Comparison of ENCODE assay signal across 13 mouse cellular contexts in the genomic region with DNA sequence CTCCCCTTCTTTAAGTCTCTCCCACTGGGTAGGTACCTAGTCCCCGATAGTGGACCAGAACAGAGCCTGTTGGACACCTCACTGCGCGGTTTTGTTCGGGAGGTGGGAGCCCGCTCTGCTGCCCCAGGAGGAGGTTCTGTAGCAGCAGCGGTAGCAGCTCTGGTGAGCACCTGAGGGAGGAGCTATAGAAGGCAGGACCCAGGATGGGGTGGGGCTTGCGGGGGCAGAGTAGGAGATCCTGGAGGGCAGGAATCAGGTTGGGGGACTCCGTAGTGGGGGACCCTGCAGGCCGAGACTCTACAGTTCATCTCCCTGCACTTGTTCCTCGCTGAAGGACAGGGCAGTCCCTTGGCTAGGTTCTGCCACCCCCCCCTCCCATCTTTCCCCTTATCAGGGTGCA. TPM values are rescaled to one million over a fixed set of nuclear protein-coding genes. Genes with fewer than 3 reads are reported as not detected.
A peak's percentile ranks its signal among the peaks of the same experiment; 100 is the strongest.
DNase-seq lines count a peak whose midpoint lies in the region; ATAC-seq lines count a peak whose summit lies in the region.
"Had no signal": no experiment of that assay in that cellular context is flagged by ENCODE, and none has a peak within 500 bp of the region (broad histone marks: within the 10 kb centered on the region; RNA-seq: fewer than 3 reads in every experiment).

No protein-coding gene starts in this region.

- H3K36me3 ChIP-seq in liver, embryonic 12.5 days: no peaks in the 10 kb centered on the region
- H3K36me3 ChIP-seq in forebrain, embryonic 13.5 days (ENCODE audit: poor library complexity, severe bottlenecking): no peaks in the 10 kb centered on the region
- H3K36me3 ChIP-seq in intestine, embryonic 14.5 days (ENCODE audit: control insufficient read depth, insufficient read depth, low read length): no peaks in the 10 kb centered on the region
- no peaks in the 10 kb centered on the region for H3K36me3 ChIP-seq in neural tube, embryonic 15.5 days

- 16% methylated on average over 10 of the region's 10 CpGs for WGBS in liver, embryonic 12.5 days (ENCODE audit: insufficient replicate concordance)
- WGBS in forebrain, embryonic 13.5 days: 11% methylated on average over 10 of the region's 10 CpGs
- WGBS in intestine, embryonic 14.5 days: 15% methylated on average over 10 of the region's 10 CpGs
- WGBS in neural tube, embryonic 15.5 days: 16% methylated on average over 10 of the region's 10 CpGs

- peaks cover 6% of the 10 kb centered on the region; the same call in 1 of the 2 replicates for H3K27me3 ChIP-seq in liver, embryonic 12.5 days (replicated peaks)
- peaks cover 8% of the 10 kb centered on the region; the same call in 1 of the 2 replicates for H3K27me3 ChIP-seq in forebrain, embryonic 13.5 days
- 0 out of 2 replicates have a peak, but pooled peaks cover 4% of the 10 kb centered on the region for H3K27me3 ChIP-seq in intestine, embryonic 14.5 days (replicated peaks; ENCODE audit: control insufficient read depth, insufficient read depth, low read length)
- H3K27me3 ChIP-seq in neural tube, embryonic 15.5 days (replicated peaks): no peaks in the 10 kb centered on the region

- no peak overlapping the region for H3K4me3 ChIP-seq in liver, embryonic 12.5 days
- no peak overlapping the region for H3K4me3 ChIP-seq in forebrain, embryonic 13.5 days
- H3K4me3 ChIP-seq in intestine, embryonic 14.5 days (ENCODE audit: low read depth, low read length): no peak overlapping the region
- H3K4me3 ChIP-seq in neural tube, embryonic 15.5 days (replicated peaks): no peak overlapping the region
- H3K4me3 ChIP-seq: gastrocnemius, adult 2 months had no signal

- H3K27ac ChIP-seq in liver, embryonic 12.5 days: no peak overlapping the region
- no peak overlapping the region for H3K27ac ChIP-seq in forebrain, embryonic 13.5 days
- no peak overlapping the region for H3K27ac ChIP-seq in intestine, embryonic 14.5 days (ENCODE audit: low read depth)
- no peak overlapping the region for H3K27ac ChIP-seq in neural tube, embryonic 15.5 days (replicated peaks)
- H3K27ac ChIP-seq: gastrocnemius, adult 2 months had no signal

- no peaks in the 10 kb centered on the region for H3K9me3 ChIP-seq in liver, embryonic 12.5 days (replicated peaks)
- H3K9me3 ChIP-seq in forebrain, embryonic 13.5 days (replicated peaks): no peaks in the 10 kb centered on the region
- H3K9me3 ChIP-seq in intestine, embryonic 14.5 days (ENCODE audit: control insufficient read depth, low read length): no peaks in the 10 kb centered on the region
- no peaks in the 10 kb centered on the region for H3K9me3 ChIP-seq in neural tube, embryonic 15.5 days (replicated peaks)

- H3K4me2 ChIP-seq in liver, embryonic 12.5 days: no peak overlapping the region
- peak overlapping the region; percentile 30; the same call in 1 of the 2 replicates for H3K4me2 ChIP-seq in forebrain, embryonic 13.5 days
- peak overlapping the region; percentile 40 for H3K4me2 ChIP-seq in intestine, embryonic 14.5 days (ENCODE audit: low read length)
- H3K4me2 ChIP-seq in neural tube, embryonic 15.5 days: peak overlapping the region; percentile 34

- no peak for DNase-seq in liver
- no peak for DNase-seq in intestine, embryonic 14.5 days (ENCODE audit: low spot score)
- DNase-seq in adrenal gland, adult 8-10 months: no peak
- DNase-seq in spleen, postnatal 36 days (ENCODE audit: low spot score in 2 of 2): no peak
- no peak for DNase-seq in thymus, adult 18-20 months
- DNase-seq: adrenal gland, postnatal 36 days; kidney, postnatal 36 days; lung, postnatal 4 days had no signal

- peak; percentile 42; the same call in 1 of the 2 replicates for ATAC-seq in liver, embryonic 12.5 days
- ATAC-seq in forebrain, embryonic 13.5 days: no peak
- peak; percentile 55; the same call in 1 of the 2 replicates for ATAC-seq in intestine, embryonic 14.5 days (replicated peaks; ENCODE audit: low FRiP score, low TSS enrichment, low read depth)
- no peak for ATAC-seq in neural tube, embryonic 15.5 days (ENCODE audit: low FRiP score)

- 0 out of 2 replicates have a peak, but pooled peaks cover 6% of the 10 kb centered on the region for H3K4me1 ChIP-seq in liver, embryonic 12.5 days
- H3K4me1 ChIP-seq in forebrain, embryonic 13.5 days: no peaks in the 10 kb centered on the region
- no peaks in the 10 kb centered on the region for H3K4me1 ChIP-seq in intestine, embryonic 14.5 days (replicated peaks; ENCODE audit: control insufficient read depth, insufficient read depth, low read length)
- H3K4me1 ChIP-seq in neural tube, embryonic 15.5 days: peaks cover 2% of the 10 kb centered on the region; the same call in 1 of the 2 replicates

- no peak overlapping the region for H3K9ac ChIP-seq in liver, embryonic 12.5 days
- no peak overlapping the region for H3K9ac ChIP-seq in forebrain, embryonic 13.5 days
- no peak overlapping the region for H3K9ac ChIP-seq in intestine, embryonic 14.5 days (ENCODE audit: low read length)
- no peak overlapping the region for H3K9ac ChIP-seq in neural tube, embryonic 15.5 days (replicated peaks)

RNA-seq across cellular contexts. Expression of a gene that starts 8.7 kb away (rescaled TPM):
- 18.3 and 18.6 TPM in 2 replicates for polyA plus RNA-seq in liver, embryonic 12.5 days (2016; fragmentation: Nextera tagmentation; extraction: Ambion mirVana)
- not detected in 2 replicates for polyA plus RNA-seq in forebrain, embryonic 13.5 days (2015; fragmentation: Nextera tagmentation; extraction: Ambion mirVana)
- polyA plus RNA-seq in intestine, embryonic 14.5 days (2014; fragmentation: Nextera tagmentation; extraction: Ambion mirVana): 0.11 TPM in 1 of 2 replicates, not detected in the other
- 0.18 and 0.46 TPM in 2 replicates for polyA plus RNA-seq in neural tube, embryonic 15.5 days (2015; fragmentation: Nextera tagmentation; extraction: Ambion mirVana)
- under 1 TPM in 3 of 4 experiments, not detected in 1; 0.15 to 0.40 (median 0.32) TPM for total RNA-seq in adrenal gland, adult 8-10 months (2022)
- total RNA-seq: common myeloid progenitor, adult 5-6 weeks; gastrocnemius, adult 2 months had no signal

RNA-seq across cellular contexts. Expression of a gene that starts 22.1 kb away (rescaled TPM):
- polyA plus RNA-seq in liver, embryonic 12.5 days (2016; fragmentation: Nextera tagmentation; extraction: Ambion mirVana): not detected in 2 replicates
- polyA plus RNA-seq in forebrain, embryonic 13.5 days (2015; fragmentation: Nextera tagmentation; extraction: Ambion mirVana): 0.22 TPM in 1 of 2 replicates, not detected in the other
- 0.18 TPM in 1 of 2 replicates, not detected in the other for polyA plus RNA-seq in intestine, embryonic 14.5 days (2014; fragmentation: Nextera tagmentation; extraction: Ambion mirVana)
- polyA plus RNA-seq in neural tube, embryonic 15.5 days (2015; fragmentation: Nextera tagmentation; extraction: Ambion mirVana): not detected in 2 replicates
- total RNA-seq in adrenal gland, adult 8-10 months (2022): not detected
- total RNA-seq: common myeloid progenitor, adult 5-6 weeks; gastrocnemius, adult 2 months had no signal

RNA-seq across cellular contexts. Expression of a gene that starts 39.3 kb away (rescaled TPM):
- polyA plus RNA-seq in liver, embryonic 12.5 days (2016; fragmentation: Nextera tagmentation; extraction: Ambion mirVana): 14.4 and 16.6 TPM in 2 replicates
- polyA plus RNA-seq in forebrain, embryonic 13.5 days (2015; fragmentation: Nextera tagmentation; extraction: Ambion mirVana): 4.4 and 5.4 TPM in 2 replicates
- 164 and 184 TPM in 2 replicates for polyA plus RNA-seq in intestine, embryonic 14.5 days (2014; fragmentation: Nextera tagmentation; extraction: Ambion mirVana)
- 28.5 and 54.7 TPM in 2 replicates for polyA plus RNA-seq in neural tube, embryonic 15.5 days (2015; fragmentation: Nextera tagmentation; extraction: Ambion mirVana)
- total RNA-seq in adrenal gland, adult 8-10 months (2022): 10 to 100 TPM; 18.2 to 48.1 (median 25.2) TPM

RNA-seq across cellular contexts. Expression of a gene that starts 52.8 kb away (rescaled TPM):
- 51.9 and 53.5 TPM in 2 replicates for polyA plus RNA-seq in liver, embryonic 12.5 days (2016; fragmentation: Nextera tagmentation; extraction: Ambion mirVana)
- 48.4 and 51.6 TPM in 2 replicates for polyA plus RNA-seq in forebrain, embryonic 13.5 days (2015; fragmentation: Nextera tagmentation; extraction: Ambion mirVana)
- polyA plus RNA-seq in intestine, embryonic 14.5 days (2014; fragmentation: Nextera tagmentation; extraction: Ambion mirVana): 56.3 and 62.4 TPM in 2 replicates
- polyA plus RNA-seq in neural tube, embryonic 15.5 days (2015; fragmentation: Nextera tagmentation; extraction: Ambion mirVana): 36.7 and 45.0 TPM in 2 replicates
- total RNA-seq in adrenal gland, adult 8-10 months (2022): 10 to 100 TPM; 44.7 to 82.5 (median 51.0) TPM

Comparison
In these comparisons a context has a peak if more than half of its experiments do, and no peak if none do; other contexts are left out.
1. ATAC-seq: peak in liver, embryonic 12.5 days (single experiment) and intestine, embryonic 14.5 days (single experiment); none in forebrain, embryonic 13.5 days (single experiment) and neural tube, embryonic 15.5 days (single experiment).
2. RNA of a gene that starts 8.7 kb away (polyA plus RNA-seq): 18.3 to 18.6 TPM in liver, embryonic 12.5 days; 0.18 to 0.46 TPM in neural tube, embryonic 15.5 days, 0.11 TPM in intestine, embryonic 14.5 days and not detected in forebrain, embryonic 13.5 days; every median in the first group is over 10 times any median in the second.